Mouse (Mus musculus) limb, embryonic 11.5 days (tissue): Measurements from ENCODE around the gene Atp10b. TPM values are rescaled to one million over a fixed set of nuclear protein-coding genes. Genes with fewer than 3 reads are reported as not detected.
"Not testable (repeated sequence)": the region's sequence is repeated elsewhere in the genome, so short reads cannot be mapped to it uniquely, and the experiment has no call there.

Experiments
- ATAC-seq: fragments of 200-750 bp; cut with Nextera tagmentation; 2 replicates; pipeline ENCODE4 v1.8.0; 2017; ENCODE audit warnings: low read depth; ENCODE audit not compliant: insufficient number of reproducible peaks, low FRiP score, low TSS enrichment
- DNase-seq: peaks from one replicate; pipeline ENCODE4 v3.0.0-alpha.2; 2015; ENCODE audit warnings: low spot score
- H3K27ac ChIP-seq: fragments of 300-500 bp; sonication (generic); replicated peaks from 2 replicates; pipeline ENCODE4 v1.5.1; 2014; ENCODE audit warnings: low read depth, mild to moderate bottlenecking, low read length
- H3K27me3 ChIP-seq: fragments of 300-500 bp; sonication (generic); 2 replicates; pipeline ENCODE4 v1.6.1; 2014; ENCODE audit warnings: mild to moderate bottlenecking, low read length, mixed read lengths; ENCODE audit not compliant: control insufficient read depth, insufficient read depth
- H3K36me3 ChIP-seq: fragments of 300-500 bp; sonication (generic); 2 replicates; pipeline ENCODE4 v1.6.1; 2014; ENCODE audit warnings: mild to moderate bottlenecking, low read length, moderate library complexity, mixed read lengths; ENCODE audit not compliant: control insufficient read depth, insufficient read depth
- H3K4me1 ChIP-seq: fragments of 300-500 bp; sonication (generic); 2 replicates; pipeline ENCODE4 v1.6.1; 2014; ENCODE audit warnings: low read length, mixed read lengths; ENCODE audit not compliant: control insufficient read depth, insufficient read depth
- H3K4me2 ChIP-seq: fragments of 300-500 bp; sonication (generic); 2 replicates; pipeline ENCODE4 v1.6.1; 2014; ENCODE audit warnings: low read depth, mild to moderate bottlenecking, moderate library complexity; ENCODE audit not compliant: severe bottlenecking
- H3K4me3 ChIP-seq: fragments of 300-500 bp; sonication (generic); 2 replicates; pipeline ENCODE4 v1.5.1; 2014; ENCODE audit warnings: low read depth, low read length
- H3K9ac ChIP-seq: fragments of 300-500 bp; sonication (generic); 2 replicates; pipeline ENCODE4 v1.6.1; 2014; ENCODE audit warnings: mild to moderate bottlenecking, low read length
- H3K9me3 ChIP-seq: fragments of 300-500 bp; sonication (generic); 2 replicates; pipeline ENCODE4 v1.6.1; 2016; ENCODE audit warnings: low read length; ENCODE audit not compliant: control insufficient read depth
- WGBS: fragments of 180-500 bp; shearing (Covaris S2); extraction: QIAGEN DNeasy Blood & Tissue Kit; methylation state at CpG from one replicate; pipeline ENCODE4 v1.1.7; 2014; 5-methylcytosine and 5-hydroxymethylcytosine counted together
- polyA plus RNA-seq: library from polyadenylated mRNA; unstranded; fragments of >200 nt; fragmentation: Nextera tagmentation; extraction: Ambion mirVana; gene quantifications from 2 replicates; pipeline ENCODE4 v1.2.1, GENCODE M21; 2014

Gene Atp10b
- polyA plus RNA-seq = 0.23 and 0.32 TPM in 2 replicates

DNA sequence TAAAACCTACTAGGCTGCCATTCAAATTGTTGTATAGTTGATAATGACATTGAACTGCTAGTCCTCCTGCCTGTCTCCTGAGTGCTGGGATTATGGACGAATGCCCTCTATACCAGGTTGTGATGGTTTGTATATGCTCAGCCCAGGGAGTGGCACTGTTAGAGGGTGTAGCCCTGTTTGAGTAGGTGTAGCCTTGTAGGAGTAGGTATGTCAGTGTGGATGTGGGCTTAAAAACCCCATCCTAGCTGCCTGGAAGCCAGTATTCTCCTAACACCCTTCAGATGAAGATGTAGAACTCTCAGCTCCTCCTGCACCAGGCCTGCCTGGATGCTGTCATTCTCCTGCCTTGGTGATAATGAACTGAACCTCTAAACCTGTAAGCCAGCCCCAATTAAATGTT lies at the start of gene Atp10b:
Gene Atp10b, plus strand, starts transcription at position 301 of the 400 bp plus-strand sequence.
- Histone ChIP-seq H3K4me1 (no peaks in the 10 kb centered on the region), H3K36me3 (no peaks in the 10 kb centered on the region), H3K27ac (no peak within 1 kb of the TSS), H3K27me3 (no peaks in the 10 kb centered on the region), H3K4me2 (no peak within 1 kb of the TSS), H3K9ac (no peak within 1 kb of the TSS), H3K4me3 (no peak within 1 kb of the TSS), H3K9me3 (no peaks in the 10 kb centered on the region)
- 79% methylated on average over 1 of the region's 1 CpGs for WGBS
- DNase-seq (no peak), ATAC-seq (no peak)

DNA sequence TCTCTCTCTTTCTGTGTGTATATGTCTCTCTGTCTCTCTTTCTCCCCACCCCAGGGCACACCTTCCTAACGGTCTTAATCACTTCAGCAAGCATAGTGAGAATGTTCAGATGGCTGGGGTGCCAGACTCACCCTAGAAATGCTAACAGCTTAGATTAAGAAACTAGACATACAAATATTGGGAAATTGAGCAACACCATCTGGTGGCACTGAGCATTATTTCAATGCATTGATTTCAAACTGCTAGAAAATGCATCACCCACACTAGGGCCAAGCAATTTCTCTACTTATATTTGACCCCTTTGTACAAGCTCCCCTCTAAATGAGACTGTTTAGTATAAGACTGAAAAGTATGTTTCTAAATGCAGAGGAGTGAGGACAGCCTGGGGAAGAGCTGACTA lies 48.3 kb upstream of the Atp10b start:
- Histone ChIP-seq H3K4me2 (no peak overlapping the region), H3K36me3 (no peaks in the 10 kb centered on the region), H3K27ac (no peak overlapping the region), H3K27me3 (no peaks in the 10 kb centered on the region), H3K4me1 (no peaks in the 10 kb centered on the region), H3K9ac (no peak overlapping the region), H3K9me3 (no peaks in the 10 kb centered on the region), H3K4me3 (no peak overlapping the region)
- WGBS = 81% methylated on average over 1 of the region's 1 CpGs
- ATAC-seq (no peak), DNase-seq (no peak)

GRCm38 (mm10) chr11:43125908-43126477 lies 23.7 kb upstream of the Atp10b start:
- Histone ChIP-seq H3K4me3 (no peak overlapping the region), H3K27me3 (no peaks in the 10 kb centered on the region), H3K9ac (no peak overlapping the region), H3K4me1 (no peaks in the 10 kb centered on the region), H3K27ac (no peak overlapping the region), H3K36me3 (no peaks in the 10 kb centered on the region), H3K9me3 (no peaks in the 10 kb centered on the region), H3K4me2 (no peak overlapping the region)
- ATAC-seq (no peak), DNase-seq (no peak)
- 82% methylated on average over 4 of the region's 4 CpGs for WGBS

GRCm38 (mm10) chr11:43126573-43126972 lies 23.1 kb upstream of the Atp10b start:
- H3K4me3 ChIP-seq = not testable (repeated sequence)

DNA sequence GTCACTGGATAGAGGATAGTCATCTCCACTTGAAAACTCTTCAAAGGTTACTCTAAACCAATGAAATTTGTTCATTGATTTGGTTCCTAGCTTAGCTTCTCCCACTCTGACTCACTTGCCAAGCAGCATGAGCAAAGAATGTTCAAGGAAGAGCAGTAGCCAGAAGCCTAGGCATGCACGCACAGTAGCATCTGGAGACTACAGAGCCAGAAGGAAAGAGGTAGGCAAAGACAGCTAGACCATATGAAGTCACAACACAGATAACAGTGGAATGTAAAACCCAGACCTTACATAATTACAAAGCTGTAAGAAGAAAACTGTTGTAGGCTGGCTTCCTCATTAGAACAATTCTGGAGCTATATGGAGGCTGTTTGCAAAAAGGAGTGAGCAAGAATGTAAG lies 8.4 kb upstream of the Atp10b start:
- WGBS = 85% methylated on average over 1 of the region's 1 CpGs
- no peak for ATAC-seq

More at GRCm38 (mm10) chr11:43126573-43126972, 23.1 kb upstream of the Atp10b start:
- not testable (repeated sequence) for ATAC-seq, DNase-seq, H3K36me3 ChIP-seq, H3K27me3 ChIP-seq, H3K4me1 ChIP-seq, H3K27ac ChIP-seq, H3K9me3 ChIP-seq, H3K9ac ChIP-seq, H3K4me2 ChIP-seq
- 71% methylated on average over 11 of the region's 12 CpGs for WGBS

DNA sequence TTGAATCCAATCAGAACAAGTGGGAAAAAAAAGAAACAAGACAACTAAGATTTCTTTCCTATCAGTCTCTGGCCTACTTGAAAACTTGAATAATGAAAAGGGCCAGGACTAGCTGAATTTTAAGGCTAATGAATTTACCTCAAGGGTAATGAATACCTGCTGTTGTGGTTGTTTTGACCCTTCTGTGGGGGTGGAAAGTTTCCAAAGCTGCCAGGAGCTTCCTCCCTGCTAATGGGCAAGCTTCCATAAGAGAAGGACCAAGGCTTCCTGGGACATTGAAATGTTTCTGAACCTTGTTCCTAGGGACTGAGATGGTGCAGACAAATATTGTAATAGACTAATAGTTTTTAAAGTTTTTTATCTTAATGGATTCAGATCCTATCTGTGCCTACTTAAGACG lies 6.9 kb upstream of the Atp10b start:
- no peaks in the 10 kb centered on the region for H3K27me3 ChIP-seq
- no peak for ATAC-seq
- no peaks in the 10 kb centered on the region for H3K36me3 ChIP-seq
- no peak for DNase-seq
- 89% methylated on average over 1 of the region's 1 CpGs for WGBS
- H3K9ac ChIP-seq = no peak overlapping the region
- no peak overlapping the region for H3K27ac ChIP-seq
- H3K4me1 ChIP-seq = no peaks in the 10 kb centered on the region
- H3K9me3 ChIP-seq = no peaks in the 10 kb centered on the region
- no peak overlapping the region for H3K4me2 ChIP-seq
- H3K4me3 ChIP-seq = no peak overlapping the region

More for the DNA sequence above, 8.4 kb upstream of the Atp10b start:
- H3K4me1 ChIP-seq = no peaks in the 10 kb centered on the region
- no peaks in the 10 kb centered on the region for H3K9me3 ChIP-seq
- no peaks in the 10 kb centered on the region for H3K27me3 ChIP-seq
- no peak overlapping the region for H3K4me3 ChIP-seq
- no peak overlapping the region for H3K27ac ChIP-seq
- H3K36me3 ChIP-seq = no peaks in the 10 kb centered on the region
- H3K9ac ChIP-seq = no peak overlapping the region
- no peak overlapping the region for H3K4me2 ChIP-seq
- DNase-seq = no peak

DNA sequence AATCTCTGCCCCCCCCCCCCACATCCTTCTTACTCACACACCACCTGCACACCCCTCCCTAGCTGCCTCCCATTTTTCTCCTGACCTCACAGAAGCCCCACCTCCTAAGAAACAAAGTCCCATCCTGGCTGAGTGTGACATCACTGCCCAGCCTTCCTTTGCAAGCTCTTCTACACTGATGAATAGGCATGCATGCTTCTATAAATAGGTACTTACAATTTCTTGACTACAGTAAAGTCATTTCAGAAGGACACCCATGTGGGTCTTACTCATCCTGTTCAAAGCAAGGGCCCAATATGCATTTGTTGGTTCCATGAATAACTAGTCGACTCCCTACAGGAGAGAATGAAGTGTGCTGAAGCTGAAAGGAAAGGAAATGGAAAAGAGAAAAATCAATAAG lies 5.5 kb upstream of the Atp10b start:
- Histone ChIP-seq H3K4me3 (no peak overlapping the region), H3K27me3 (no peaks in the 10 kb centered on the region), H3K4me2 (no peak overlapping the region), H3K9me3 (no peaks in the 10 kb centered on the region), H3K9ac (no peak overlapping the region), H3K27ac (no peak overlapping the region), H3K36me3 (no peaks in the 10 kb centered on the region), H3K4me1 (no peaks in the 10 kb centered on the region)
- no peak for ATAC-seq
- WGBS = 92% methylated on average over 1 of the region's 1 CpGs
- no peak for DNase-seq

GRCm38 (mm10) chr11:43144882-43145281 lies 4.8 kb upstream of the Atp10b start:
- not testable (repeated sequence) for H3K4me3 ChIP-seq, ATAC-seq, H3K4me1 ChIP-seq, H3K27ac ChIP-seq, H3K27me3 ChIP-seq, H3K36me3 ChIP-seq, H3K9ac ChIP-seq, DNase-seq, H3K4me2 ChIP-seq, H3K9me3 ChIP-seq
- WGBS = 49% methylated on average over 2 of the region's 2 CpGs

- Histone ChIP-seq H3K27ac (no peak overlapping the region), H3K9me3 (no peaks in the 10 kb centered on the region), H3K4me2 (no peak overlapping the region), H3K36me3 (no peaks in the 10 kb centered on the region), H3K27me3 (no peaks in the 10 kb centered on the region), H3K4me1 (no peaks in the 10 kb centered on the region), H3K9ac (no peak overlapping the region), H3K4me3 (no peak overlapping the region)
- DNase-seq (no peak), ATAC-seq (no peak)
- 52% methylated on average over 2 of the region's 2 CpGs for WGBS
Measured at GRCm38 (mm10) chr11:43147380-43147779, 2.3 kb upstream of the Atp10b start.
